Mouse (Mus musculus): ENCODE results near the gene Zbtb49. TPM values are rescaled to one million over a fixed set of nuclear protein-coding genes. Genes with fewer than 3 reads are reported as not detected.

The Zbtb49 gene
- polyA plus RNA-seq, 1 experiment from 2014 or later = 21.3 TPM

- Histone ChIP-seq H3K9ac (no peak overlapping the region), H3K4me2 (replicated peaks) (no peak overlapping the region), H3K4me3 (no peak overlapping the region), H3K27me3 (replicated peaks) (no peaks in the 10 kb centered on the region), H3K27ac (no peak overlapping the region), H3K9me3 (no peaks in the 10 kb centered on the region), H3K36me3 (no peaks in the 10 kb centered on the region), H3K4me1 (no peaks in the 10 kb centered on the region)
- no peak for ATAC-seq (ENCODE audit: low FRiP score, low read depth)
- 86% methylated on average over 2 of the region's 2 CpGs for WGBS
These were observed 33.3 kb downstream of the Zbtb49 start for GRCm38 (mm10) chr5:38187006-38187405.

GRCm38 (mm10) chr5:38184688-38185285 lies 35.5 kb downstream of the Zbtb49 start:
- no peak overlapping the region for H3K4me2 ChIP-seq (replicated peaks)
- no peak for ATAC-seq (ENCODE audit: low FRiP score, low read depth)
- no peaks in the 10 kb centered on the region for H3K36me3 ChIP-seq
- no peak overlapping the region for H3K9ac ChIP-seq
- H3K9me3 ChIP-seq = no peaks in the 10 kb centered on the region
- H3K4me3 ChIP-seq = no peak overlapping the region
- WGBS = 93% methylated on average over 6 of the region's 6 CpGs
- no peaks in the 10 kb centered on the region for H3K4me1 ChIP-seq
- no peak overlapping the region for H3K27ac ChIP-seq
- H3K27me3 ChIP-seq (replicated peaks) = no peaks in the 10 kb centered on the region

- Histone ChIP-seq H3K36me3 (no peaks in the 10 kb centered on the region), H3K4me1 (no peaks in the 10 kb centered on the region; the same call in 1 of the 2 replicates), H3K4me2 (replicated peaks) (no peak overlapping the region), H3K4me3 (no peak overlapping the region), H3K27me3 (replicated peaks) (no peaks in the 10 kb centered on the region), H3K27ac (no peak overlapping the region), H3K9ac (no peak overlapping the region), H3K9me3 (no peaks in the 10 kb centered on the region)
- WGBS = 70% methylated on average over 16 of the region's 16 CpGs
- ATAC-seq (ENCODE audit: low FRiP score, low read depth) = peak; percentile 53; the same call in 1 of the 2 replicates
These were observed 45.9 kb downstream of the Zbtb49 start for GRCm38 (mm10) chr5:38174256-38174912.

GRCm38 (mm10) chr5:38173766-38174165 lies 46.5 kb downstream of the Zbtb49 start:
- Histone ChIP-seq H3K9me3 (no peaks in the 10 kb centered on the region), H3K4me2 (replicated peaks) (no peak overlapping the region), H3K4me3 (no peak overlapping the region), H3K4me1 (no peaks in the 10 kb centered on the region; the same call in 1 of the 2 replicates), H3K27me3 (replicated peaks) (no peaks in the 10 kb centered on the region), H3K9ac (no peak overlapping the region), H3K27ac (no peak overlapping the region), H3K36me3 (no peaks in the 10 kb centered on the region)
- 56% methylated on average over 5 of the region's 5 CpGs for WGBS
- no peak for ATAC-seq (ENCODE audit: low FRiP score, low read depth)

GRCm38 (mm10) chr5:38168497-38168896 lies 51.8 kb downstream of the Zbtb49 start:
- H3K36me3 ChIP-seq = no peaks in the 10 kb centered on the region
- no peaks in the 10 kb centered on the region for H3K27me3 ChIP-seq (replicated peaks)
- no peak overlapping the region for H3K4me2 ChIP-seq (replicated peaks)
- H3K4me1 ChIP-seq = no peaks in the 10 kb centered on the region
- ATAC-seq (ENCODE audit: low FRiP score, low read depth) = no peak
- H3K4me3 ChIP-seq = no peak overlapping the region
- WGBS = 79% methylated on average over 11 of the region's 11 CpGs
- no peak overlapping the region for H3K9ac ChIP-seq
- no peak overlapping the region for H3K27ac ChIP-seq
- no peaks in the 10 kb centered on the region for H3K9me3 ChIP-seq

GRCm38 (mm10) chr5:38159634-38160413 lies 60.4 kb downstream of the Zbtb49 start, which contains the start of gene Nsg1:
Gene Nsg1, minus strand, starts transcription at chr5:38159907.
- peak within 1 kb of the TSS; percentile 75 for H3K4me3 ChIP-seq
- peak within 1 kb of the TSS; percentile 95 for H3K9ac ChIP-seq
- ATAC-seq (ENCODE audit: low FRiP score, low read depth) = peak; percentile 57
- WGBS = 8% methylated on average over 35 of the region's 35 CpGs
- H3K27ac ChIP-seq = peak within 1 kb of the TSS; percentile 68
- H3K36me3 ChIP-seq = peaks cover 26% of the 10 kb centered on the region
- H3K4me1 ChIP-seq = peaks cover 34% of the 10 kb centered on the region
- H3K27me3 ChIP-seq (replicated peaks) = peaks cover 15% of the 10 kb centered on the region
- H3K9me3 ChIP-seq = no peaks in the 10 kb centered on the region
- peak within 1 kb of the TSS; percentile 77 for H3K4me2 ChIP-seq (replicated peaks)

- Histone ChIP-seq H3K4me1 (peaks cover 42% of the 10 kb centered on the region), H3K36me3 (peaks cover 34% of the 10 kb centered on the region), H3K27me3 (replicated peaks) (peaks cover 15% of the 10 kb centered on the region), H3K4me2 (replicated peaks) (peak overlapping the region; percentile 77), H3K9ac (peak overlapping the region; percentile 95), H3K9me3 (no peaks in the 10 kb centered on the region), H3K27ac (peak overlapping the region; percentile 51), H3K4me3 (peak overlapping the region; percentile 75)
- peak; percentile 77 for ATAC-seq (ENCODE audit: low FRiP score, low read depth)
- WGBS = under 1% methylated on average over 72 of the region's 79 CpGs
These were observed 61.2 kb downstream of the Zbtb49 start for GRCm38 (mm10) chr5:38158947-38159633.

- Histone ChIP-seq H3K9me3 (no peaks in the 10 kb centered on the region), H3K36me3 (peaks cover 39% of the 10 kb centered on the region), H3K9ac (peak overlapping the region; percentile 95), H3K27ac (peak overlapping the region; percentile 51), H3K4me1 (peaks cover 47% of the 10 kb centered on the region), H3K4me2 (replicated peaks) (peak overlapping the region; percentile 77), H3K27me3 (replicated peaks) (peaks cover 15% of the 10 kb centered on the region), H3K4me3 (peak overlapping the region; percentile 75)
- peak; percentile 59 for ATAC-seq (ENCODE audit: low FRiP score, low read depth)
- 3% methylated on average over 17 of the region's 17 CpGs for WGBS
These were observed 61.7 kb downstream of the Zbtb49 start for GRCm38 (mm10) chr5:38158501-38158946.

GRCm38 (mm10) chr5:38157481-38158020 lies 62.7 kb downstream of the Zbtb49 start:
- Histone ChIP-seq H3K9me3 (no peaks in the 10 kb centered on the region), H3K27ac (no peak overlapping the region), H3K4me3 (peak overlapping the region; percentile 75), H3K36me3 (peaks cover 49% of the 10 kb centered on the region), H3K4me1 (peaks cover 56% of the 10 kb centered on the region), H3K27me3 (replicated peaks) (peaks cover 15% of the 10 kb centered on the region), H3K9ac (peak overlapping the region; percentile 95), H3K4me2 (replicated peaks) (peak overlapping the region; percentile 77)
- WGBS = 72% methylated on average over 9 of the region's 9 CpGs
- no peak for ATAC-seq (ENCODE audit: low FRiP score, low read depth)

- H3K4me3 ChIP-seq = no peak overlapping the region
- peaks cover 86% of the 10 kb centered on the region for H3K36me3 ChIP-seq
- no peaks in the 10 kb centered on the region for H3K27me3 ChIP-seq (replicated peaks)
- peak overlapping the region; percentile 32; the same call in 1 of the 2 replicates for H3K4me2 ChIP-seq (replicated peaks)
- H3K9me3 ChIP-seq = no peaks in the 10 kb centered on the region
- WGBS = 90% methylated on average over 5 of the region's 5 CpGs
- H3K27ac ChIP-seq = no peak overlapping the region
- 0 out of 2 replicates have a peak overlapping the region, but pooled peaks have one; percentile 38 for H3K9ac ChIP-seq
- H3K4me1 ChIP-seq = peaks cover 62% of the 10 kb centered on the region
- no peak for ATAC-seq (ENCODE audit: low FRiP score, low read depth)
These were observed 66.6 kb downstream of the Zbtb49 start for GRCm38 (mm10) chr5:38153636-38154035.

- Histone ChIP-seq H3K9ac (no peak overlapping the region), H3K36me3 (peaks cover 98% of the 10 kb centered on the region), H3K4me1 (peaks cover 56% of the 10 kb centered on the region), H3K27ac (no peak overlapping the region), H3K4me2 (replicated peaks) (peak overlapping the region; percentile 32), H3K9me3 (no peaks in the 10 kb centered on the region), H3K4me3 (no peak overlapping the region), H3K27me3 (replicated peaks) (no peaks in the 10 kb centered on the region)
- WGBS = 86% methylated on average over 10 of the region's 10 CpGs
- no peak for ATAC-seq (ENCODE audit: low FRiP score, low read depth)
These were observed 67.8 kb downstream of the Zbtb49 start for GRCm38 (mm10) chr5:38152201-38153108.
